ENCODE assay signal across 22 mouse cellular contexts in genomic region chr12:100491967-100492611, GRCm38 (mm10). TPM values are rescaled to one million over a fixed set of nuclear protein-coding genes. Genes with fewer than 3 reads are reported as not detected.
DNase-seq lines count a peak whose midpoint lies in the region; ATAC-seq and TF ChIP-seq lines count a peak whose summit lies in the region.
"Had no signal": no experiment of that assay in that cellular context is flagged by ENCODE, and none has a peak within 500 bp of the region (broad histone marks: within the 10 kb centered on the region; RNA-seq: fewer than 3 reads in every experiment).

No protein-coding gene starts in this region.

- DNase-seq in cerebellum, adult 9-10 months = peak; percentile 45
- DNase-seq in cerebellum, adult 8-10 months = no peak
- peak; percentile 32 for DNase-seq in hindbrain, postnatal 0 days (ENCODE audit: low spot score)
- no peak for DNase-seq in left cerebral cortex, adult 2 months (ENCODE audit: extremely low spot score in 1 of 2, low spot score in 2 of 2)
- no peak for DNase-seq in left cerebral cortex, adult 8-10 months (ENCODE audit: low spot score in 2 of 2)
- peak; percentile 73 for DNase-seq in brain, adult 2 months (ENCODE audit: low read depth, low spot score)
- no peak for DNase-seq in lung, adult 18-20 months
- DNase-seq: adrenal gland, postnatal 14 days; forebrain, postnatal 0 days; gastrocnemius, postnatal 36 days; heart, adult 11 months; heart, postnatal 10 days; heart, postnatal 4 days had no signal

- H3K4me2 ChIP-seq in hindbrain, postnatal 0 days (ENCODE audit: low read depth, low read length) = no peak overlapping the region
- no peak overlapping the region for H3K4me2 ChIP-seq in hindbrain, embryonic 13.5 days
- H3K4me2 ChIP-seq: forebrain, embryonic 13.5 days; hindbrain, embryonic 12.5 days had no signal

- TF ChIP-seq CTCF in hindbrain, postnatal 0 days (IDR thresholded peaks at IDR 0.05; ENCODE audit: low read depth) = no peak
- TF ChIP-seq CTCF in left cerebral cortex, adult 2 months (IDR thresholded peaks at IDR 0.05) = no peak

- no peaks in the 10 kb centered on the region for H3K9me3 ChIP-seq in hindbrain, postnatal 0 days (ENCODE audit: low read length)
- H3K9me3 ChIP-seq in hindbrain, embryonic 13.5 days = no peaks in the 10 kb centered on the region
- H3K9me3 ChIP-seq: embryonic facial prominence, embryonic 10.5 days; forebrain, embryonic 13.5 days; hindbrain, embryonic 12.5 days had no signal

- H3K36me3 ChIP-seq in hindbrain, postnatal 0 days (ENCODE audit: insufficient read depth, low read length) = peaks cover 31% of the 10 kb centered on the region
- peaks cover 69% of the 10 kb centered on the region for H3K36me3 ChIP-seq in hindbrain, embryonic 13.5 days

- ATAC-seq in hindbrain, postnatal 0 days = peak; percentile 76; the same call in 1 of the 2 replicates
- no peak for ATAC-seq in hindbrain, embryonic 13.5 days (ENCODE audit: low FRiP score)
- ATAC-seq: activated CD4-positive, CD25-positive, alpha-beta regulatory T cell, adult 4 months; forebrain, embryonic 13.5 days; forebrain, postnatal 0 days; inflammation-experienced regulatory T-cells, adult 6 months; intestine, postnatal 0 days; Patski had no signal

- no peak overlapping the region for H3K9ac ChIP-seq in hindbrain, postnatal 0 days (replicated peaks; ENCODE audit: low read length)
- H3K9ac ChIP-seq in hindbrain, embryonic 13.5 days = no peak overlapping the region
- H3K9ac ChIP-seq: forebrain, embryonic 13.5 days; forebrain, postnatal 0 days; hindbrain, embryonic 12.5 days had no signal

- no peaks in the 10 kb centered on the region for H3K4me1 ChIP-seq in hindbrain, postnatal 0 days (ENCODE audit: insufficient read depth, low read length)
- peaks cover 6% of the 10 kb centered on the region for H3K4me1 ChIP-seq in hindbrain, embryonic 13.5 days (replicated peaks)
- H3K4me1 ChIP-seq: forebrain, embryonic 13.5 days had no signal

- no peaks in the 10 kb centered on the region for H3K27me3 ChIP-seq in hindbrain, postnatal 0 days (ENCODE audit: insufficient read depth, low read length)
- H3K27me3 ChIP-seq in hindbrain, embryonic 13.5 days = no peaks in the 10 kb centered on the region
- H3K27me3 ChIP-seq: CH12.LX; forebrain, embryonic 13.5 days; hindbrain, embryonic 12.5 days; Patski had no signal

- WGBS in hindbrain, postnatal 0 days = 87% methylated on average over 10 of the region's 10 CpGs
- 96% methylated on average over 10 of the region's 10 CpGs for WGBS in hindbrain, embryonic 13.5 days

- H3K27ac ChIP-seq in hindbrain, postnatal 0 days = no peak overlapping the region
- no peak overlapping the region for H3K27ac ChIP-seq in hindbrain, embryonic 13.5 days
- H3K27ac ChIP-seq in left cerebral cortex, adult 2 months = peak overlapping the region; percentile 92
- H3K27ac ChIP-seq: embryonic facial prominence, embryonic 10.5 days; forebrain, embryonic 13.5 days; hindbrain, embryonic 12.5 days had no signal

- no peak overlapping the region for H3K4me3 ChIP-seq in hindbrain, postnatal 0 days (ENCODE audit: low read length)
- no peak overlapping the region for H3K4me3 ChIP-seq in hindbrain, embryonic 13.5 days
- no peak overlapping the region for H3K4me3 ChIP-seq in left cerebral cortex, adult 2 months
- H3K4me3 ChIP-seq: embryonic facial prominence, embryonic 10.5 days; forebrain, embryonic 13.5 days; hindbrain, embryonic 12.5 days had no signal

- intact Hi-C loops in left cerebral cortex, adult 2 months (cut with DNase I) = no loop called here

RNA-seq across cellular contexts. Expression of gene Ttc7b, which starts 28.5 kb away (rescaled TPM):
- total RNA-seq in hindbrain, postnatal 0 days (2014; rRNA removed) = 45.6 and 51.2 TPM in 2 replicates
- polyA plus RNA-seq in hindbrain, postnatal 0 days (2015; fragmentation: Nextera tagmentation; extraction: Ambion mirVana) = 8.3 and 8.6 TPM in 2 replicates
- 6.9 and 7.3 TPM in 2 replicates for polyA plus RNA-seq in hindbrain, embryonic 13.5 days (2015; fragmentation: Nextera tagmentation; extraction: Ambion mirVana)
- 100 to 1,000 TPM; 242 to 253 TPM for total RNA-seq in left cerebral cortex, adult 2 months (2021)
- 100 to 1,000 TPM; 197 to 225 (median 213) TPM for total RNA-seq in left cerebral cortex, adult 8-10 months (2022)

Comparison
In these comparisons a context has a peak if more than half of its experiments do, and no peak if none do; other contexts are left out.
1. DNase-seq: peak in cerebellum, adult 9-10 months (single experiment), hindbrain, postnatal 0 days (single experiment) and brain, adult 2 months (single experiment); none in cerebellum, adult 8-10 months (single experiment), left cerebral cortex, adult 2 months (0 of 2), left cerebral cortex, adult 8-10 months (0 of 2) and lung, adult 18-20 months (0 of 2).